Mouse (Mus musculus) bone marrow, adult 2 months (tissue): ENCODE measurements around the gene Med23.

Source experiments
- CTCF ChIP-seq: fragments of 200-500 bp; IDR thresholded peaks from 2 replicates; pipeline ENCODE4 v1.5.1; 2011; ENCODE audit warnings: low read length, control low read depth; ENCODE audit not compliant: control insufficient read depth, insufficient read depth
- POLR2A ChIP-seq: fragments of 200-500 bp; IDR thresholded peaks from 2 replicates; pipeline ENCODE4 v1.6.1; 2011; ENCODE audit warnings: low read depth, mild to moderate bottlenecking, control low read depth, low read length, borderline replicate concordance; ENCODE audit not compliant: control insufficient read depth

DNA sequence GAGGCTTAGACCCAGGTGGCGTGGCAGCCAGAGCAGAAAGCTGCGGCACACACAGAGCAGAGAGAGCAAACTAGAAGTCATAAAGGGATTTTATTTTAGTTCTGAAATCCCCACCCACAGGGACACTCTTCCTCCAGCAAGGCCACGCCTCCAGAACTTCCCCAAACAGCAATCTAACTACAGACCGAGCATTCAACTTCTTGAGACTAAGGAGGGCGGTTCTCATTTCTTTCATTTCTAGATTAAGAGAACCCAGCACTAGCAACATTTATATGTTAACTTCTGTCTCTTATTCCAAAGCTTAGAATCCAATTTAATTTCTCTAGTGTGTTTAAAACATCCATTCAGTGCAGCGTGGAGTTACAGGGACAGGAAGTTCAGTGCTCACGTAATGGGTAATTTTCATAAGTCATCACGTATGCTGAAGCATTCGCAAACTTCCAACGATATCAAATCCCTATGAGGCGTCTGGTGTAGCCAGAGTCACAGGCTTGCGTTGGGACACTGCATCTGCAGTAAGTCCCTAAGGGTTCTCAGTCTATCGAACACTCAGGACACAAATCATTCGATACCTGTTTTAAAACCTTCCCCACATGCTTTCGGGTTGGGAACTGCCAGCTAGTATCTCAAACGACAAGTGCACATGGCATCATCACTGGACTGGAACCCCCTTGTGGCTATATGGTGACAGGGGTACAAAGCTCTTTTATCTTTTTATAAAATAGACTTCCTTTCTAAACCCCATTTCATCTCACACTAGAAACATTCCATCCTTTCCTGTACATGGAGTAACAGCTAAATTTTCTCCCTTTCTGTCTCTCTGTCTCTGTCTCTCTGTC is 45.9 kb upstream of the Med23 start:
- TF ChIP-seq CTCF (no peak), POLR2A (no peak)
